Mouse (Mus musculus): ENCODE measurements around the gene Trafd1. TPM values are rescaled to one million over a fixed set of nuclear protein-coding genes. Genes with fewer than 3 reads are reported as not detected.

Trafd1 gene
- total RNA-seq (2014; rRNA removed) (81.9 and 94.4 TPM in 2 replicates), polyA plus RNA-seq (2015; fragmentation: Nextera tagmentation; extraction: Ambion mirVana) (107 and 108 TPM in 2 replicates)

DNA sequence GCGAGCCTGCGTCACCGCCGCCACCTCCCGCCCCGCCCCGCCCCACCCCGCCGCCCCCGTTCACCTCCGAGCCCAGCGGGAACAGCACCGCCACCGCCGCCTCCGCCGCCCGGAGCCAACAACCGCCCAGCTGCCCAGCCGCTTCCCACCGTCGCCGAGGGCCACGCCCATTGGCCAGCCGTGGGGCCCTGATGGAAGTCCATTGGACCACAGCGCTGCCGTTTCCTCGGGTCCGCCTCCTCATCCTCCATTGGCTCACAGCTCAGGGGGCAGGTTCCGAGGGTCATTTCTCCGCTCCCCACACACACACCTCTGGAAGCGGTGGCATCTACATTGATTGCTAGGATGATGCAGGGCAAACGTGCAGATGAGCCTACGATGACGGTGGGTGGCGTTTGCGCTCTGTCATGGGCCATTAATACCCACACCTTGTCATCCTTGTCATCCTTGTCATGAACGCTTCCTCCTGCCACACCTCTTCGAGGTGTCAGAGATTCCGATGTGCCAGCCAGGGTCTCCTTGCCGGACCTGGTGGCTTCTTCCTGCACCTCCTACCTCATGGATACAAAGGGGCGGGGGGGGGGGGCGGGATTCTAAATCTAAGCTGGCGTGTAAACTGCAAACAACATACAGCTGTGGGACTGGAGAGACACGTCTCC lies at the start of gene Trafd1:
TSS of gene Trafd1 (minus strand) at position 172 of the 659 bp plus-strand sequence.
- Histone ChIP-seq H3K9ac (replicated peaks; ENCODE audit: low read length) (peak within 1 kb of the TSS; percentile 88), H3K4me1 (ENCODE audit: insufficient read depth, low read length) (peaks cover 3% of the 10 kb centered on the region), H3K27ac (peak within 1 kb of the TSS; percentile 90), H3K4me3 (ENCODE audit: low read length) (peak within 1 kb of the TSS; percentile 75), H3K9me3 (ENCODE audit: low read length) (no peaks in the 10 kb centered on the region), H3K4me2 (ENCODE audit: low read depth, low read length) (peak within 1 kb of the TSS; percentile 64), H3K27me3 (ENCODE audit: insufficient read depth, low read length) (no peaks in the 10 kb centered on the region), H3K36me3 (ENCODE audit: insufficient read depth, low read length) (peaks cover 10% of the 10 kb centered on the region; the same call in 1 of the 2 replicates)
- TF ChIP-seq CTCF (IDR thresholded peaks at IDR 0.05; ENCODE audit: low read depth) = no peak
- DNase-seq (ENCODE audit: low spot score) = peak; percentile 97
- under 1% methylated on average over 35 of the region's 45 CpGs for WGBS
- ATAC-seq = peak; percentile 93

DNA sequence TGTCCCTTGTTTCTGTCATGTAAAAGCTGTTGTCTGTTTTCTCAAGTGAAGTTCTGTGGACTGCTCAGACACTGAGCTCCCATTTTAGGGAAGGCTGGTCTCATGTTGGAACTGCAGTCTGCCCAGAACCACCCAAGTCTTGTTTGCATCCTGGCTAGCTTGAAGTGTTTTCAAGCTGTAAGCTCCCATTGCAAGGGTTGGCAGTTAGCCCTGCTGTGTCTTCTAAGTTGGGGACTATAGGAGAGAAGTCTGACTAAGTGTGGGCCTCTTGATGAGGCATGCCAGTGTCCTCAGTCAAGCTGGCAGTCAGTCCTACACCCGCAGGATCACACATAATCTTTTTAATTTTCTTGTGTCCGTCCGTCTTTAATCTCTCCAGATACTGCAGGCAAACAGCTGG lies 43.5 kb upstream of the Trafd1 start:
- H3K27ac ChIP-seq = no peak overlapping the region
- peaks cover 96% of the 10 kb centered on the region for H3K36me3 ChIP-seq (ENCODE audit: insufficient read depth, low read length)
- no peaks in the 10 kb centered on the region for H3K27me3 ChIP-seq (ENCODE audit: insufficient read depth, low read length)
- no peaks in the 10 kb centered on the region for H3K9me3 ChIP-seq (ENCODE audit: low read length)
- H3K4me1 ChIP-seq (ENCODE audit: insufficient read depth, low read length) = no peaks in the 10 kb centered on the region
- H3K4me2 ChIP-seq (ENCODE audit: low read depth, low read length) = no peak overlapping the region
- 77% methylated on average over 3 of the region's 3 CpGs for WGBS
- TF ChIP-seq CTCF (IDR thresholded peaks at IDR 0.05; ENCODE audit: low read depth) = no peak
- no peak overlapping the region for H3K4me3 ChIP-seq (ENCODE audit: low read length)
- ATAC-seq = no peak
- H3K9ac ChIP-seq (replicated peaks; ENCODE audit: low read length) = no peak overlapping the region
- DNase-seq (ENCODE audit: low spot score) = no peak

DNA sequence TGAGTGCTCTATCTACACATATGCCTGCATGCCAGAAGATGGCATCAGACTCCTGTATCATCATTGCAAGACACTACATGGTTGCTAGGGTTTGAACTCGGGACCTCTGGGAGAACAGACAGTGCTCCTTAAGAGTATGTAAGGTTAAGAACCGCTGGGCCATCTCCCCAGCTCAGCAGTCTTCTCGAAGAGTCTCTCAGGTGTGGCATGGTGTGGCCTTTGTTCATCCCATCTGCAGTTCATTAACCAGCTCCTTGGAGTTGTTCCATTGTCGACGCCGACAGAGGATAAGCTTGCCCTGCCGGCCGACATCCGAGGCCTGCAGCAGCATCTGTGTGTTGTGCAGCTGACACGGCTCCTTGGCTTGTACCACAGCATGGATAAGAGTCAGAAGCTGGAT lies 37.9 kb upstream of the Trafd1 start:
- no peak for TF ChIP-seq CTCF (IDR thresholded peaks at IDR 0.05; ENCODE audit: low read depth)
- Histone ChIP-seq H3K4me3 (ENCODE audit: low read length) (no peak overlapping the region), H3K27ac (no peak overlapping the region), H3K4me2 (ENCODE audit: low read depth, low read length) (no peak overlapping the region), H3K4me1 (ENCODE audit: insufficient read depth, low read length) (no peaks in the 10 kb centered on the region), H3K36me3 (ENCODE audit: insufficient read depth, low read length) (peaks cover 81% of the 10 kb centered on the region), H3K9me3 (ENCODE audit: low read length) (no peaks in the 10 kb centered on the region), H3K9ac (replicated peaks; ENCODE audit: low read length) (no peak overlapping the region), H3K27me3 (ENCODE audit: insufficient read depth, low read length) (no peaks in the 10 kb centered on the region)
- DNase-seq (ENCODE audit: low spot score) (no peak), ATAC-seq (no peak)
- 93% methylated on average over 10 of the region's 10 CpGs for WGBS

DNA sequence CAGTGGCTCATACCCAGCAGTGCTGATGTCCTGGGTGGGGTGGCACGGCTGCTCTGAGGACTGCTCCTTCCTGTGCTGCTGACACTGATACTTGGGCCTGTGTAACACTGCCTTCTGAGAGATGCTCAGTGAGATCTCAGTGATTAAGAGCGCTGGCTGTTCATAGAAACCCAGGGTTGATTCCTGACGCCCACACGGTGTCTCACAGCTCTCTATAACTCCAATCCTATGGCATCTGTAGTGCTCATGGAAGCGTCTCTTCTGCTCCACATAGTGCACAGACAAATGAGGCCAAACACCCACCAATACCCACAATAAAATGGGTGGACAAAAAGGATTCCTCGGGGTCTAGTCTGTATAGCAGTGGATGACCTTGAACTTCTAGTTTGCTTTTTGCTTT lies 37.4 kb upstream of the Trafd1 start:
- no peaks in the 10 kb centered on the region for H3K9me3 ChIP-seq (ENCODE audit: low read length)
- H3K4me2 ChIP-seq (ENCODE audit: low read depth, low read length) = no peak overlapping the region
- peaks cover 81% of the 10 kb centered on the region for H3K36me3 ChIP-seq (ENCODE audit: insufficient read depth, low read length)
- H3K9ac ChIP-seq (replicated peaks; ENCODE audit: low read length) = no peak overlapping the region
- no peaks in the 10 kb centered on the region for H3K4me1 ChIP-seq (ENCODE audit: insufficient read depth, low read length)
- H3K27ac ChIP-seq = no peak overlapping the region
- no peak for TF ChIP-seq CTCF (IDR thresholded peaks at IDR 0.05; ENCODE audit: low read depth)
- no peak for DNase-seq (ENCODE audit: low spot score)
- WGBS = 92% methylated on average over 6 of the region's 6 CpGs
- no peak overlapping the region for H3K4me3 ChIP-seq (ENCODE audit: low read length)
- ATAC-seq = no peak
- no peaks in the 10 kb centered on the region for H3K27me3 ChIP-seq (ENCODE audit: insufficient read depth, low read length)

DNA sequence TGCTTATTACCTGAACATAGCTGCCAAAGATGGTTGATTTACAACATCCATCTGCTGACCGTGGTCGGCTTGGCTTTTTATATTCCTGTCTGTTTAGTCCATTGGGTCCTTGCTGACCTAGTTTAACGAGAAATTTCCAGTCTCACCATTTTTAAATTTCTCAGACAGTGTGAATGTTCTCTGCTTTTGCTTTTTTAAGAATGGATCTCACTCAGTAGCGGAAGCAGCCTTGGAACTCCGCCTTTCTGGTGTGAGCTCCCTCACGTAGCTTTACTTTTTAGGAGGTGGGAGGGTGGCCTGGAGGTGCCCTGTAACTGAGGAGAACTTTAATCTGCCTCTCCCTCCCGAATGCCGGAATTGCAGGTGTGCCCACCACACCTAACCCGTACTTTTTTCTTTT lies 35.3 kb upstream of the Trafd1 start:
- H3K4me2 ChIP-seq (ENCODE audit: low read depth, low read length) = no peak overlapping the region
- no peak for ATAC-seq
- peaks cover 80% of the 10 kb centered on the region for H3K36me3 ChIP-seq (ENCODE audit: insufficient read depth, low read length)
- H3K4me3 ChIP-seq (ENCODE audit: low read length) = no peak overlapping the region
- WGBS = 90% methylated on average over 9 of the region's 9 CpGs
- no peak overlapping the region for H3K9ac ChIP-seq (replicated peaks; ENCODE audit: low read length)
- H3K27me3 ChIP-seq (ENCODE audit: insufficient read depth, low read length) = no peaks in the 10 kb centered on the region
- no peak overlapping the region for H3K27ac ChIP-seq
- no peaks in the 10 kb centered on the region for H3K9me3 ChIP-seq (ENCODE audit: low read length)
- H3K4me1 ChIP-seq (ENCODE audit: insufficient read depth, low read length) = no peaks in the 10 kb centered on the region
- DNase-seq (ENCODE audit: low spot score) = no peak
- no peak for TF ChIP-seq CTCF (IDR thresholded peaks at IDR 0.05; ENCODE audit: low read depth)

DNA sequence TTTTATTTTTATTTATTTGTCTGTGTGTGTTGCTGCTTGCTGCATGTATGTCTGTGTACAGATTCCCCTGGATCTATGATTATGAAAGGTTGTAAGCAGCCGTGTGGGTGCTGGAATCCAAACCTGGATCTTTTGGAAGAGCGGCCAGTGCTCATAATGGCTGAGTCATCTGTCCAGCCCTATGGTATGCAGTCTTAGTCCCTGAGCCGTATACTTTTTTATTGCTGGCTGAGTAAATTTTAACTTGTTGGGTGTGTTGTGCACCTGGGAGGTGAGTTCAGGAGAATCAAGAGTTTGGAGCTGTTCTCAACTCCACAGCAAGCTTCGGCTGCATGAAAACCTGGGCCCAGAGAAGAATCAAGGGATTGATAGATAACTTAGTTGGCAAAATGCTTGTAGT lies 25.5 kb upstream of the Trafd1 start:
- Histone ChIP-seq H3K4me3 (ENCODE audit: low read length) (no peak overlapping the region), H3K36me3 (ENCODE audit: insufficient read depth, low read length) (peaks cover 45% of the 10 kb centered on the region; the same call in 1 of the 2 replicates), H3K27me3 (ENCODE audit: insufficient read depth, low read length) (no peaks in the 10 kb centered on the region), H3K4me2 (ENCODE audit: low read depth, low read length) (no peak overlapping the region), H3K27ac (no peak overlapping the region), H3K9ac (replicated peaks; ENCODE audit: low read length) (no peak overlapping the region), H3K9me3 (ENCODE audit: low read length) (no peaks in the 10 kb centered on the region), H3K4me1 (ENCODE audit: insufficient read depth, low read length) (no peaks in the 10 kb centered on the region)
- WGBS = 94% methylated on average over 4 of the region's 4 CpGs
- ATAC-seq (no peak), DNase-seq (ENCODE audit: low spot score) (no peak)
- no peak for TF ChIP-seq CTCF (IDR thresholded peaks at IDR 0.05; ENCODE audit: low read depth)

DNA sequence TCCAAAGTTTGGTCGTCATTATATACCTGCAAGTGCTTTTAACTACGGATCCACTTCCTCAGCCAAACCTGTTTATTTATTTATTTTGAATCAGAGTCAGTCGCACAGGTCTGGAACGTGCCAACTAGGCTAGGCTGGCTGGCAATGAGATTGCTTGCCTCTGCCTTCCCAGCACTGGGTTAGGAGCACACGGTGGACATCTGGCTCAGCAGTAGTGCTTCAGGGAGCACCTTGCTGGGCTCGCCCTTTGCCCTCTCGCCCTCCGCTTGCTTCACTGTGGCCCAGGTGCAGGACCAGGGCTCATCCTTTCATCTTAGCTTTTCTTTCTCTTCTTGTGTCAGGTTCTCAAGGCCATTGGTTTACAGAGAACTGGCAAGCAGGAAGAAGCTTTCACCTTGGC lies 22.4 kb upstream of the Trafd1 start:
- TF ChIP-seq CTCF (IDR thresholded peaks at IDR 0.05; ENCODE audit: low read depth) = no peak
- 89% methylated on average over 8 of the region's 8 CpGs for WGBS
- Histone ChIP-seq H3K4me1 (ENCODE audit: insufficient read depth, low read length) (no peaks in the 10 kb centered on the region), H3K4me3 (ENCODE audit: low read length) (no peak overlapping the region), H3K4me2 (ENCODE audit: low read depth, low read length) (no peak overlapping the region), H3K9me3 (ENCODE audit: low read length) (no peaks in the 10 kb centered on the region), H3K27me3 (ENCODE audit: insufficient read depth, low read length) (no peaks in the 10 kb centered on the region), H3K9ac (replicated peaks; ENCODE audit: low read length) (no peak overlapping the region), H3K36me3 (ENCODE audit: insufficient read depth, low read length) (peaks cover 23% of the 10 kb centered on the region; the same call in 1 of the 2 replicates), H3K27ac (no peak overlapping the region)
- ATAC-seq (no peak), DNase-seq (ENCODE audit: low spot score) (no peak)

Data from hindbrain, postnatal 0 days (tissue).